Mouse (Mus musculus): ENCODE results near the gene Fance.
A peak's percentile ranks its signal among the peaks of the same experiment; 100 is the strongest.
"Not testable (repeated sequence)": the region's sequence is repeated elsewhere in the genome, so short reads cannot be mapped to it uniquely, and the experiment has no call there.

The Fance gene

DNA sequence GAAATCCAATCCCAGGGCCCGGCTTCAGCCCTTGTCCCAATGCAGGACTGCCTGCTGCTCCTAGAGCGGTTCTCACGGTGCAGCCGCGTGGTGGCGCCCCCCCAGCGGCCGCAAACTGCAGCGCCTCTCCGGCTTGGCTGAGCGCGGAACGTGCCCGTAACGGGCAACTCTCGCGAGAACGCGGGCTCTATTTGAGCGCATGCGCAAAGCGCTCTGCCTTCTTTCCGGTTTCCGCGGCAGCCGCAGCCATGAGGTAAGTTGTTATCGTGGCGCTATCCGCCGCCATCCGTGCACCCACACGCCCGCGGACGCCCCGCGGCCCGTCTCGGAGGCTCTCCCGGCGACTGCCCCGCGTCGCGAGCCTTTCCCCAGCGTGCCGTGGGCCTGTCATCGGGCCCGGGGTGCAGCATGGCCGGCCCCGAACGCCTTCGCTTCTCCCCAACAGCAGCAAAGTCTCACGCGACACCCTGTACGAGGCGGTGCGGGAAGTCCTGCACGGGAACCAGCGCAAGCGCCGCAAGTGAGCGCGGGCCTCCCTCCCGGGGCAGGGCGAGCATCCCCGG, 15.1 kb downstream of the Fance start, which contains the start of gene Rpl10a:
Gene Rpl10a, plus strand, starts transcription at position 106 of the 563 bp plus-strand sequence.
- peak; percentile 100 for DNase-seq

- DNase-seq: no peak
Measured at GRCm38 (mm10) chr17:28328946-28329345, 15.6 kb downstream of the Fance start.

- DNase-seq: no peak
Measured at GRCm38 (mm10) chr17:28329503-28330231, 16.3 kb downstream of the Fance start.

DNA sequence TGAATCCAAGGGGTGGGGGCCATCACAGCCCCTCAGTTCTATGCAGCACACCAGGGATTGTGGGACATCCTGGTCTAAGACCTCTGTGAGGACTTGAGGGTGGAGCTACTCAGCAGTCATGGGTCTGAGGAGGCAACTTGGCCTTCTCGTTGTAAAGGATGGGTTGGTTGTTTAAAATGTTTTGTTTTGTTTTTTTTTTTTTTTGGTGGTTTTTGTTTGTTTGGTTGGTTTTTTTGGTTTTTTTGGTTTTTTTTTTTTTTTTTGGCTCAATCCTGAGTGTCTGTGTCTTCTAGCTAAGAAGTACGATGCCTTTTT, 16.9 kb downstream of the Fance start:
- no peak for DNase-seq

DNA sequence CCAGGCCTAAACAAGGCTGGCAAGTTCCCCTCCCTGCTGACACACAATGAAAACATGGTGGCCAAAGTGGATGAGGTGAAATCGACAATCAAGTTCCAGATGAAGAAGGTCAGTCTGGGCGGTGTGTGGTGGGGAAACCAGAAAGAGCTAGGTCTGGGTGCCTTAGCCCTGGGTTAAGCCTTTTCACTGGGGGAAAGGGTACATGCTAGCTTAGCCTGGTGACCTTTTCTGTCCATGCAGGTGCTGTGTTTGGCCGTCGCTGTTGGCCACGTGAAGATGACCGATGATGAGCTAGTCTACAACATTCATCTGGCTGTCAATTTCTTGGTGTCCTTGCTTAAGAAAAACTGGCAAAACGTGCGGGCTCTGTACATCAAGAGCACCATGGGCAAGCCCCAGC, 17.3 kb downstream of the Fance start:
- not testable (repeated sequence) for DNase-seq

DNA sequence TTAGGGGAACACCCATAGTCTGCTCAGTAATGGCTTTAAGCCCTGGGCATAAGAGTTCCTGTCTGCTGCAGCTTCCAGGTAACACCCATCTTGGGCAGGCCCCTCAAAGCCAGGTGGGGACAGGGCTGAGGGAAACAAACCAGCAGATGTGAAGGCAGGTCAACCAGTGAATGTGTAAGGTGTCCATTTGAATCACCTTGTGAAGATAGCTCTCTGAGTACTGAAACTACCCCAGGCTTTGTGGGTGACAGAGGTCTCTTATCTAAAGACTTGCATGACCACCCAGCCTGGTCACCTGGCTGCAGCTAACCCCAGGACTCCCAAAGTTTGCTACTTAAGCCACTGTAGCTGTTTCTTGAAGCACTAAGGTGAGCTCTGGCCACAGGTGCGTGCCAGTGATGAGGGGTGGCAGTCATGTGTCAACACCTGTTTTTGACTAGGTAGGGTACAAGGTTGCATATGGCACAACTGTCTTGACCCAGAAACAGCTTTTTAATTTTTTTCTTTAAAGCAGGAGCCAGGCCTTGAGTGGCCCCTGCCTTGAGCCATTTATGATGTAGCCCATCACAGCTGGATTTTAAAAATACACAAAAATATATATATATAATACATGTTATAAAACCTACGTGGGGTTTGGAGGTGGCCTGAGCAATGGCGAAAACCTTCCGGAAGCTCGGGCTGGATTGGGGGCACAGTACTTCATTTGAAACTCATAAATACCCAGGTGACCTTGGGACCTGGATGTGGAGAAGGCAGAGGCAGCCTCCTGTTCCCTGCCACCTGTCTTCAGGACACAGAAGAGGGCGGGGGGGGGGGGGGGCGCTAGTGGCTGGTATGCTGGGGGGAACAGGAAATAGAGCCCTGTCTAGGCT, 18.2 kb downstream of the Fance start:
- DNase-seq: no peak

DNA sequence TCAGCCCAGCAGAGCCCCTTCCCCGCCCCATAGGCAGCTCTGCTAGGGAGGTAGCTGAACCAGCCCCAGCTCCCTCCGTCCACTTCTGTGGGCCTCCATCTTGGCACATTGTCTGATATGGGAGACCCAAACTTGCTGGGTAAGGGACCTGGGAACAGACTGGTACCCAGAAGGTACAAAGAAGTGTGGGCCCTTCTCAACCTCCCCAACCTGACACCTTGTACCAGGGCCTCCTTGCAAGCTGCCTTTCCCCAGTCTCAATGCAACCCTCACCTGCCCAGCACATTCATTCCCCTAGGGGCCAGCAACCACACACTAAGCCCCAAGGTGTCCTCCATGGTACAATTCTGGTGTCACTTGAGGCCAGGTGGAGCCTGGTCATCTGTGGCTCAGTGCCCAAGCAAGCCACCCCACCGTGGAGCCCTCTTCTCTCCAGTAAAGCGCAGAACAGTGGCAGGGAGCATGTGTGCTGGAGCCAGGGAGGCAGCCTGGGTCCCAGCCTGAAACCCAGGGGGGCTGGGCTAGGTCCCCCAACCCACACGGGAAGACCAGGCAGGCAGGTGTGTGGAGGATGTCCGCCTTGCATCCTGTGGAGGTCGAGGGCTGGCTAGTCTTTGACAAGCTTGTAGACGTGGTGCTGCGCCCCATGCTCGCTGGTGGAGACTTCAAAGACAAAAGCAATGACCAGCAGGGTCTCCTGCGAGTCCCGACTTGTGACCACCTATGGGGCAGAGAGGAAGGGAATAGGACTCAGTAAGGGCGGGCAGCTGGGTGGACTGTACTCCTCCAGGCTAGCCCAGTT, 19.0 kb downstream of the Fance start:
- no peak for DNase-seq

- DNase-seq: no peak
Measured at GRCm38 (mm10) chr17:28332915-28333546, 19.7 kb downstream of the Fance start.

GRCm38 (mm10) chr17:28335267-28335666, 21.9 kb downstream of the Fance start:
- DNase-seq: no peak

- no peak for DNase-seq
Measured at GRCm38 (mm10) chr17:28337547-28337946, 24.2 kb downstream of the Fance start.

DNA sequence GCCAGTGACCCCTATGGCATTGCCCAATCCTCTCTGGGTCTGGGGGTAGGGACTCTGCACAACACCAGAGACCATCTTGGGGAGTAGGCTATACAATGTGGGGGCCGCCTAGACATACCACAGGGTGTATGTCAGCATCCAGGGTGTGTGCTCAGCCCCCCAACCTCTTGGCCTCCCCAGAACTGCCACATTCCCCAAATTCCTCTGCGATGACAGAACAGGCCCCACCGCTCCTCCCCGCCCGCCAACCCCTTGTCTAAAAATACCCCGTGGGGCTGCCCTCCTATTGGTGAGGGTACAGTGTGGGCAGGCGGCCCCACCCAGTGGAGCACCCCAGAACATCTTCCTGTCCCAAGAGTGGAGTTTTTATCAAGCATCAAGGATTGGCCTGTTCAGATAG, 27.3 kb downstream of the Fance start:
- DNase-seq: peak; percentile 44

DNA sequence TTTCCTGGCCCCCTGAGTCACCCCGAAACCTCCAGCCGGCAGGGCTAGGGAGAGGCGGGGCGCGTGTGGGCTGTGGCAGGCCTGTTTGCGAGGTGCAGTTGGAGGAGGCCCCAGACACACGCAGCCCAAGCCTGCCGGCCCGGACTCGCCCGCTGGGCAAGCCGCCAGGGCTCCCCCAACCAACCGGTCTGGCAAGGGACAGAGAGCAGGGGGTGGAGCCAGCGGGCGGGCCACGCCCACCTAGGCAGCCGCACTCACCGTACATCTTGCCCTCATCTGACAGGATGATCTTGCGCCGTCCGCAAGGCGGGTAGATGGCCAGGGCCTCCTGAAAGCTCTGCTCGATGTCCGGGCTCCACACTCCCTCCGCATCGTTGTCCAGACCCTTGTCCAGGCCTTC, 27.8 kb downstream of the Fance start:
- DNase-seq: peak; percentile 95

- peak; percentile 50 for DNase-seq
Measured at GRCm38 (mm10) chr17:28344050-28344607, 30.8 kb downstream of the Fance start.

- no peak for DNase-seq
Measured at GRCm38 (mm10) chr17:28344670-28345069, 31.4 kb downstream of the Fance start.

DNA sequence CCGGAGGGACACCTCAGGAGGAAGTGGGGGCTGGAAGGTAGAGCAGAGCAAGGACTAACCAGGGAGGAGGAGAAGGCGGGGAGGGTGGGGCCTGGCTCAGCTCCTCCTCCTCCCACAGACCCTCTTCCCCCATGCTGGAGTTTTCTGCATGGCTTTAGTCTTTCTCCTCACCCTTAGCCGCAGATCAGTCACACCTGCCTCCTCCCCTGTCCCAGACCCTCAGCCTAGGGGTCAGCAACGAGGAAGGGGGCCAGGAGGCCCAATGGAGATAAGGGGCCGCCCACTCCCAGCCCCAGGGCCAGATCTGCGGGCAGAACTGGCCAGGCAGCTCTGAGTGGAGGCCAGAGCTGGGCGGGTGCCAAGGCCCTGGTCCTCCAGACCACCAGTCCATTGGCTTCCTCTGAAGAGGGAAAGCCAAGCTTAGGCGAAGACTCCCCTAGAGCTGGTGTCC, 32.0 kb downstream of the Fance start:
- DNase-seq: no peak

GRCm38 (mm10) chr17:28345882-28346281, 32.6 kb downstream of the Fance start:
- DNase-seq: peak; percentile 52

DNA sequence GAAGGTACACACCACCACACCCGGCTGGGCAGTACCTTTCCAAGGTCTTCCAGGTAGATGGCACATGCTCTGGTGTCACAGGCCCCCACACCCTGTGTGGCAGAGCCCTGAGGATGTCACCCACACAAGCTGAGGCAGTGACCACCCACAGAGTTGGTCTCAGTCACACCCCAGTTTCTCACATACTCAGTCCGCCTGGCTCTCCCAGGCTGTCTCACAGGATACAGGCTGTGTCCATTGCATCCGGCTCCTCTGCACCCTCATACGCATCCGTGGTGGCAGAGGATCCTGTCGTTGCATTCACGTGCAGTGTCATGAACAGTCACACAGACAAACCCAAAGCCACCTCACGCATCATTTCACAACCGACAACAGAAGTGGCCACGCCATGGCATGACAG, 34.0 kb downstream of the Fance start:
- DNase-seq: no peak

GRCm38 (mm10) chr17:28348211-28348610, 34.9 kb downstream of the Fance start:
- no peak for DNase-seq

DNA sequence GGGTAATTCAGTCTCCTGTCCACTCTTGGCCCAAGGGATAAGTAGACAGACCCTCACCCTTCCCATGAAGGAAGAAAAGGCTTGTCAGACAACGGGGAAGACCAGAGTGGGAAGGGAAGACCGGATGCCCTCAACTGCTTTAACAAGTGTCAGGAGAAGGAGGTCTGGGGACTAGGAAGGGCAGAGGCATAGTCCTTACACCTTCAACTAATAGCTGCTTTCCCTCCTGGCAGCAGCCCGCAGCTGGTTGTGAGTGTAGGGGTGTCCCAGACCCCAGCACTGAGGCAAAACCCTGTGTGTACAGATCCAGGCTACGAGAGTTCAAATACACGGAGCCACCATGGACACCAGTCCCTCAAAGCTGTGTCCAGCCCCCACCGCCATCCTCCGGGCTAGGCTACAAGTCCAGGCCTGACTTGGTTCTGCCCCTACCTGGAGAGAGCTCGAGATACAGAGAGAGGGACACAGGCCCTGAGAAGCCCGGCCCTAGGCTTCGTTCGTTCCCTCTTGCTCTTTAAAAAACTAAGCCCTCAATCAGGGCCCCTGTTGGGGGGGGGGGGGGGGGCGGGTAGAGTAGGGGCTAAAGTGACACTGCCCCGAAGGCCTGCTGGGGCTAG, 36.1 kb downstream of the Fance start:
- DNase-seq: no peak

DNA sequence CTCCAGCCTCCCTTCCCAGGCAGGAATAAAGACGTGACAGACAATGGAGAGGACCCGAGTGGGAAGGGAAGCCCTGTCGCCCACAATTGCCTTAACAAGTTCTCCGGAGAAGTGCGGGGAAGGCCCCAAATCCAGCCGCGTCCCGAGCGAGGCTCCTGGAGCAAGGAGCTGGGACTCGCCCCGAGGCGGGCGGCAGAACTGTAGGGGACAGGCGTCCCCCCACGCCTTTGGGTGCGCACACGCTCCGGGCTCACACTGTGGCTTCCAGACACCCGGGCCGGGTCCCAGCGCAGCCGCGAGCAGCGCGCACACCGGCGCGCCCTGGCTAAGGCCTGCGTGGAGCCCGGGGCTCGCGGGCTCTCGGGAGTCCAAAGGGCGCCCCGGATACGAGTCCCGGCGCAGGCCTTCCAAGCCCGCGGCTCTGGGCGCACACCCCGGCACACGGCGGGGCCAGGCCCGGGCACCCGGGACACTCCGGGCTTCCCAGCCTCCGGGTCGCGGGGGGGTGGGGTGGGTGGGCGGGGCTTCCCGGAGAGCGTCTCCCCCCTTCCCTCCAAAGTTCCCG, 36.7 kb downstream of the Fance start:
- no peak for DNase-seq
